Mouse (Mus musculus): ENCODE results near the gene Cyb5r3. TPM values are rescaled to one million over a fixed set of nuclear protein-coding genes. Genes with fewer than 3 reads are reported as not detected.
A peak's percentile ranks its signal among the peaks of the same experiment; 100 is the strongest.

The Cyb5r3 gene
- polyA plus RNA-seq, 1 experiment from 2014 or later: 143 TPM

- ATAC-seq (ENCODE audit: insufficient read depth): no peak
- Histone ChIP-seq H3K27ac (replicated peaks) (peak overlapping the region; percentile 95), H3K9ac (peak overlapping the region; percentile 92), H3K4me1 (replicated peaks) (peaks cover 89% of the 10 kb centered on the region), H3K4me2 (peak overlapping the region; percentile 80), H3K36me3 (replicated peaks) (peaks cover 41% of the 10 kb centered on the region), H3K27me3 (no peaks in the 10 kb centered on the region), H3K9me3 (replicated peaks) (no peaks in the 10 kb centered on the region), H3K4me3 (replicated peaks) (peak overlapping the region; percentile 86)
- WGBS (ENCODE audit: insufficient replicate concordance): 63% methylated on average over 3 of the region's 3 CpGs
Measured at GRCm38 (mm10) chr15:83168311-83168710, 4.1 kb downstream of the Cyb5r3 start.

GRCm38 (mm10) chr15:83167550-83168065 is 4.8 kb downstream of the Cyb5r3 start:
- H3K27me3 ChIP-seq: no peaks in the 10 kb centered on the region
- H3K27ac ChIP-seq (replicated peaks): peak overlapping the region; percentile 95
- peaks cover 48% of the 10 kb centered on the region for H3K36me3 ChIP-seq (replicated peaks)
- H3K9me3 ChIP-seq (replicated peaks): no peaks in the 10 kb centered on the region
- peak overlapping the region; percentile 86 for H3K4me3 ChIP-seq (replicated peaks)
- H3K4me1 ChIP-seq (replicated peaks): peaks cover 89% of the 10 kb centered on the region
- peak overlapping the region; percentile 92 for H3K9ac ChIP-seq
- H3K4me2 ChIP-seq: peak overlapping the region; percentile 80
- ATAC-seq (ENCODE audit: insufficient read depth): no peak
- 87% methylated on average over 8 of the region's 8 CpGs for WGBS (ENCODE audit: insufficient replicate concordance)

DNA sequence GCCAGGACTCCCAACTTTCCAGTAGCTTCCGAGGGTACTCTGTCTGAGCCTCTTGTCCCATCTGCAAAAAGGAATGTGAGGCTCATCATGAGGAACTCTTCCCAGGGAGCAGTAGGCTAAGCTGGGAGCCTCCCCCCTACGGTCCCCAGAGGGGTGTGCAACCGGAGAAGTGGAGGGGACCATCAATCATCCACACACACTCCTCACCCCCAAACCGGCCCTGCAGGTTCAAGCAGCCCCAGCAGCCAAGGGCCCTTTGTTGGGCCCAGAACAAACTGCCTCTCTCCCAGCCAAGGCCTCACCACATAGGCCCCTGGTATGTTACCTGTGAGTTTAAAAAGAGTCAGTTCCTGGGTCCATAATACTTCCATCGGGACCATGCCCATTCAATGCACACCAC is 5.3 kb downstream of the Cyb5r3 start:
- Histone ChIP-seq H3K4me3 (replicated peaks) (peak overlapping the region; percentile 86), H3K36me3 (replicated peaks) (peaks cover 53% of the 10 kb centered on the region)
- WGBS (ENCODE audit: insufficient replicate concordance): 82% methylated on average over 5 of the region's 5 CpGs

GRCm38 (mm10) chr15:83166642-83167041 is 5.8 kb downstream of the Cyb5r3 start:
- Histone ChIP-seq H3K4me1 (replicated peaks) (peaks cover 93% of the 10 kb centered on the region), H3K4me2 (peak overlapping the region; percentile 80), H3K27ac (replicated peaks) (peak overlapping the region; percentile 95), H3K9me3 (replicated peaks) (no peaks in the 10 kb centered on the region), H3K4me3 (replicated peaks) (peak overlapping the region; percentile 86; the same call in 1 of the 2 replicates), H3K9ac (peak overlapping the region; percentile 92; the same call in 1 of the 2 replicates), H3K27me3 (no peaks in the 10 kb centered on the region), H3K36me3 (replicated peaks) (peaks cover 58% of the 10 kb centered on the region)
- no peak for ATAC-seq (ENCODE audit: insufficient read depth)
- WGBS (ENCODE audit: insufficient replicate concordance): 79% methylated on average over 3 of the region's 3 CpGs

More for the DNA sequence above, 5.3 kb downstream of the Cyb5r3 start:
- ATAC-seq (ENCODE audit: insufficient read depth): no peak
- H3K9me3 ChIP-seq (replicated peaks): no peaks in the 10 kb centered on the region
- no peaks in the 10 kb centered on the region for H3K27me3 ChIP-seq
- H3K9ac ChIP-seq: peak overlapping the region; percentile 92
- peak overlapping the region; percentile 80 for H3K4me2 ChIP-seq
- H3K27ac ChIP-seq (replicated peaks): peak overlapping the region; percentile 95
- H3K4me1 ChIP-seq (replicated peaks): peaks cover 91% of the 10 kb centered on the region

DNA sequence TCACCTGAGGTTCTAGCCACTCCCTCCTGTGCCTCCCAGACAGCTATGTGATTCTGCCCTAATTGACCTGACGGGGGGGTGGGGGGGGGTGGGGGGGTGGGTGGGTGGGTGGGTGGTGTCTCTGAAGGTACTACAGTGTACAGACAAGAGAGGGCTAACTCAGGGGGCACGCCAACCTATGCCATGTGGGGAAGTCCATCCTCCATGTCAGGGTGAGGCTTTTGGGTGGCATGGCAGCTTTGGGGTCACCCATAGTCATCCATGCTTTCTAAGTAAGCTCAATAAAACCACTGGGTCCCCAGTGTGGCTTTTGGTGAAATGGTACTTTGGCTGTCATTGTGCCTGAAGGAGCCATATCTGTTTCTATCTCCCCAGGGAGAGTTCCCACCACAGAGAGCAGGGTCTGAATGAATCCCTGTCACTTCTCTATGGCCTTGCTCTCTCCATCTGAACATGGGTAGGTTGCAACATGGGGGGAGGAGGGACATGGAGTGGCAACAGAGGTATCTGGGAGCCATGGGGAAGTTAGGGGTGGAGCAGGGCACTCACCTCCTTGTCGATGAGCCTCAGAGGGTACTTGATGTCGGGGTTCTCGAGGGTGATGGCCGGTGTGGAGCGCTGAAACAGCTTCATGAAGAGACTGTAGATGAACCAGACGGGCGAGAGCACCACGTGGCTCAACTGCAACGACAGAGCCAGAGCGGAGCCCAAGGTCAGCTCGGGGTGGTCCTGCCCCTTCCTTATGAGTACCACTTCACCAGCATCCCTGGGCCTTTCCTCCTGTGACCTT is 6.7 kb downstream of the Cyb5r3 start:
- peak overlapping the region; percentile 86; the same call in 1 of the 2 replicates for H3K4me3 ChIP-seq (replicated peaks)
- H3K4me1 ChIP-seq (replicated peaks): peaks cover 87% of the 10 kb centered on the region
- H3K4me2 ChIP-seq: peak overlapping the region; percentile 80
- H3K9ac ChIP-seq: no peak overlapping the region; the same call in 1 of the 2 replicates
- ATAC-seq (ENCODE audit: insufficient read depth): no peak
- H3K27me3 ChIP-seq: no peaks in the 10 kb centered on the region
- H3K9me3 ChIP-seq (replicated peaks): no peaks in the 10 kb centered on the region
- 73% methylated on average over 13 of the region's 13 CpGs for WGBS (ENCODE audit: insufficient replicate concordance)
- H3K27ac ChIP-seq (replicated peaks): peak overlapping the region; percentile 95
- H3K36me3 ChIP-seq (replicated peaks): peaks cover 67% of the 10 kb centered on the region

DNA sequence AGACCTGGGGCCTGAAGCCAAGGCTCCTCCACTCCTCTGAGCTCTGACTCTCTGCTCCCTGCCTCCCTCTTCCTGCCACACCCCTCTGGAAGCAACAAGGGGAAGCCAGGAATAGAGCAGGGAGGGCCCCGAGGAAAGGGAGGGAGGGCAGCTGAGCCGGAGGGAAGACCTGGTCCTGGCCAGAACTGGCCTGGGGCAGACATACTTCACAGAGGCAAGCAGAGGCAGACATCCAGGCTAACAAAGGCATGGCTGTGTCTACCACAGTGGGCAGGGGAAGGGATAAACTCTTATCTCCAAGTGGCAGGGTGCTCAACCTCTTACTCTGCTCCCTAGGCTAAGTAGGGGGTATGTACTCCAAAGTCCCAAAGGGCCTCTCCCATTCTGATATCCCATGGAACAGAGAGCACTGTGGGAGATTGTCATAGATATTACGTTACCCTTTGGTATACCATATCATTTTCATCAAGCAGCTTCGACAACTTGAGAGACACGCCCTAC is 7.4 kb downstream of the Cyb5r3 start:
- no peaks in the 10 kb centered on the region for H3K9me3 ChIP-seq (replicated peaks)
- no peaks in the 10 kb centered on the region for H3K27me3 ChIP-seq
- peak overlapping the region; percentile 80 for H3K4me2 ChIP-seq
- WGBS (ENCODE audit: insufficient replicate concordance): 18% methylated on average over 5 of the region's 5 CpGs
- H3K4me3 ChIP-seq (replicated peaks): peak overlapping the region; percentile 36
- H3K4me1 ChIP-seq (replicated peaks): peaks cover 80% of the 10 kb centered on the region
- peak; percentile 85 for ATAC-seq (ENCODE audit: insufficient read depth)
- H3K9ac ChIP-seq: peak overlapping the region; percentile 54
- H3K27ac ChIP-seq (replicated peaks): peak overlapping the region; percentile 95
- peaks cover 74% of the 10 kb centered on the region for H3K36me3 ChIP-seq (replicated peaks)

- peak overlapping the region; percentile 39 for H3K27ac ChIP-seq (replicated peaks)
- no peak for ATAC-seq (ENCODE audit: insufficient read depth)
Measured at GRCm38 (mm10) chr15:83162818-83163485, 9.4 kb downstream of the Cyb5r3 start.

DNA sequence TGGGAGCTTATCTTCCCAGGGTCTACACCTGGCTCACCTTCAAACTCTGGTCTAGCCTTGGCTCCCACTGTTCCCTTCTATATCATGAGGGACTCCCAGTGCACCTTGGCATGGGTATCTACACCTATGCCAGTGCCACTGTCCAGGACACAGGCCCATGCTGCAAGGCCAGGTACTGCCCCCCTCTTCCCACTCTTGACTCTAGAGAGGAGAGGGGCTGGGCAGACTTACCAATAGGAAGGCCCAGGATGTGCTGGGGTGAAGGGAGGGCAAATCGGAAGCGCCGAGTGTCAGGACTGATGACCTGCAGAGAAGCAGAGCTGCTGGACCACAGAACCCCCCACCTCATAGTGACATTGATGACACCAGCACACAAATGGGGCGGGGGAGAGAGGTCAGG is 10.4 kb downstream of the Cyb5r3 start:
- no peak overlapping the region for H3K4me3 ChIP-seq (replicated peaks)
- no peak overlapping the region for H3K9ac ChIP-seq
- no peaks in the 10 kb centered on the region for H3K27me3 ChIP-seq
- H3K9me3 ChIP-seq (replicated peaks): no peaks in the 10 kb centered on the region
- no peak overlapping the region for H3K27ac ChIP-seq (replicated peaks)
- WGBS (ENCODE audit: insufficient replicate concordance): 89% methylated on average over 4 of the region's 4 CpGs
- peaks cover 60% of the 10 kb centered on the region for H3K4me1 ChIP-seq (replicated peaks)
- H3K36me3 ChIP-seq (replicated peaks): peaks cover 92% of the 10 kb centered on the region
- H3K4me2 ChIP-seq: no peak overlapping the region
- ATAC-seq (ENCODE audit: insufficient read depth): no peak

More at GRCm38 (mm10) chr15:83162818-83163485, 9.4 kb downstream of the Cyb5r3 start:
- peaks cover 91% of the 10 kb centered on the region for H3K36me3 ChIP-seq (replicated peaks)
- no peak overlapping the region for H3K9ac ChIP-seq
- WGBS (ENCODE audit: insufficient replicate concordance): 70% methylated on average over 11 of the region's 11 CpGs
- H3K4me2 ChIP-seq: peak overlapping the region; percentile 34
- no peaks in the 10 kb centered on the region for H3K9me3 ChIP-seq (replicated peaks)
- H3K27me3 ChIP-seq: no peaks in the 10 kb centered on the region
- H3K4me3 ChIP-seq (replicated peaks): no peak overlapping the region
- H3K4me1 ChIP-seq (replicated peaks): peaks cover 68% of the 10 kb centered on the region

- H3K4me3 ChIP-seq (replicated peaks): no peak overlapping the region
- H3K4me2 ChIP-seq: no peak overlapping the region
- peaks cover 92% of the 10 kb centered on the region for H3K36me3 ChIP-seq (replicated peaks)
- H3K9me3 ChIP-seq (replicated peaks): no peaks in the 10 kb centered on the region
- H3K27ac ChIP-seq (replicated peaks): no peak overlapping the region
- no peak for ATAC-seq (ENCODE audit: insufficient read depth)
- WGBS (ENCODE audit: insufficient replicate concordance): 79% methylated on average over 10 of the region's 10 CpGs
- peaks cover 54% of the 10 kb centered on the region for H3K4me1 ChIP-seq (replicated peaks)
- no peak overlapping the region for H3K9ac ChIP-seq
- H3K27me3 ChIP-seq: no peaks in the 10 kb centered on the region
Measured at GRCm38 (mm10) chr15:83161062-83161748, 11.2 kb downstream of the Cyb5r3 start.

- no peak overlapping the region for H3K4me3 ChIP-seq (replicated peaks)
- no peak overlapping the region for H3K9ac ChIP-seq
- H3K4me1 ChIP-seq (replicated peaks): peaks cover 50% of the 10 kb centered on the region
- 82% methylated on average over 4 of the region's 4 CpGs for WGBS (ENCODE audit: insufficient replicate concordance)
- H3K4me2 ChIP-seq: no peak overlapping the region
- peaks cover 92% of the 10 kb centered on the region for H3K36me3 ChIP-seq (replicated peaks)
- H3K27ac ChIP-seq (replicated peaks): no peak overlapping the region
- ATAC-seq (ENCODE audit: insufficient read depth): no peak
- no peaks in the 10 kb centered on the region for H3K27me3 ChIP-seq
- H3K9me3 ChIP-seq (replicated peaks): no peaks in the 10 kb centered on the region
Measured at GRCm38 (mm10) chr15:83160561-83160960, 11.8 kb downstream of the Cyb5r3 start.
